Comparison of ENCODE assay signal across 10 mouse cellular contexts in the genomic region with DNA sequence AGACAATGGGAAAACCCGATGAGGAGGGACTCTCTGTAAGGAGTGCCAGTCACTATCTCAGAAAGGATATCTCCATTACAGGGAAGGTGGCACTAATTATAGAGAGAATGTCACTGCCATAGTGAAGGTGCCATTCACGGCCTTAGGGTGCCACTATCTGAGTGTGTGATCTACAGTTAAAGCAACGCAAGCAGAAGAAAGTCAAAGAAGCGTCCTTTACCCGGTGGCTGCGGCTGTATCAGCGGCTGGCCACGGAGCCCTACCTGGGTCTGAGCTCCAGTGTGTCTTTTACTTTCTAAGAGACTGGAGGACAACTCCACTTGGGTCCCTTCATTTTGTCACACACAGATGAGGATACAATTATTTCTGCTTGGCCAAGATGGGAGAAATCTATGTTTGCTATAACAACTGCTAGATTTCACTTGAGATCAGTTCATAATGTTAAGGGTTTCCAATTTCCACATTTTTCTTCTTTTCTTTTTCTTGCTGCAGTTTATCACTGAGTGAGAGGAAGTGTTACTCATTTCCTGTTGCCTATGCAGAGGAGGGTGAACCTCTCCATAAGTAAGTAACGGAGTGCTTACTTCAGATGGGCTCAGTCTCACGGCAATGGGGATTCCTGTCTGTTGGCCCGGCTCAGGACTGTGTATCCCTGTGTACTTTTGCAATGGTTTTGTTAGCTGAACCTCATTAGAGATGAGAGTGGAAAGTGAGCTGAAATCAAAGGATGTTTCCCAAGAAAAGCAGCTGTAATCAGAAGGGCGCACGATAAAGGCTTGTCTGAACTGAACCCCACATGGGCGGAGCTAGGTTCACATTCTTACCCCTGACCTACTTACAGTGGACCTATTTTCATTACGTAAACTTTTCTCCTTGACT. TPM values are rescaled to one million over a fixed set of nuclear protein-coding genes. Genes with fewer than 3 reads are reported as not detected.
DNase-seq lines count a peak whose midpoint lies in the region; ATAC-seq and TF ChIP-seq lines count a peak whose summit lies in the region.
"Had no signal": no experiment of that assay in that cellular context is flagged by ENCODE, and none has a peak within 500 bp of the region (broad histone marks: within the 10 kb centered on the region; RNA-seq: fewer than 3 reads in every experiment).

No protein-coding gene starts in this region.

- no peak overlapping the region for H3K4me2 ChIP-seq in CH12.LX (ENCODE audit: insufficient read depth, low read depth, poor library complexity, severe bottlenecking)
- H3K4me2 ChIP-seq: neural tube, embryonic 12.5 days had no signal

- peaks cover 13% of the 10 kb centered on the region for H3K79me2 ChIP-seq in CH12.LX (replicated peaks; ENCODE audit: control insufficient read depth, extremely low read depth, insufficient read depth, poor library complexity, severe bottlenecking)

- no peak overlapping the region for H3K9ac ChIP-seq in CH12.LX (ENCODE audit: insufficient read depth, low read depth)
- H3K9ac ChIP-seq: neural tube, embryonic 12.5 days had no signal

- TF ChIP-seq POLR2A in CH12.LX (IDR thresholded peaks at IDR 0.05; ENCODE audit: low read depth, low read length) = no peak

- dilution Hi-C loops in CH12.LX (cut with MboI; ENCODE audit: extremely low pct_ligation_motif_present, extremely low pct_unique_long_range_greater_than_20kb, low sequenced_read_pairs) = no loop called here

- TF ChIP-seq EP300 in CH12.LX (IDR thresholded peaks at IDR 0.05; ENCODE audit: low read length) = no peak

- H3K36me3 ChIP-seq in heart, embryonic 10.5 days = peaks cover 9% of the 10 kb centered on the region; the same call in 1 of the 2 replicates
- peaks cover 35 to 62% of the 10 kb centered on the region in 2 experiments for H3K36me3 ChIP-seq in CH12.LX (replicated peaks in 1 of 2; ENCODE audit: control insufficient read depth in 1 of 2, insufficient read depth in 1 of 2, low read length in 1 of 2)

- no peak for TF ChIP-seq CTCF in CH12.LX (conservative IDR thresholded peaks at IDR 0.05 in 1 of 2, IDR thresholded peaks at IDR 0.05 in 1 of 2; ENCODE audit: low read depth in 2 of 2, low read length in 2 of 2)

- peak; percentile 72 for DNase-seq in heart, embryonic 10.5 days (ENCODE audit: low spot score)
- no peak for DNase-seq in heart, postnatal 14 days
- no peak for DNase-seq in CH12.LX (ENCODE audit: extremely low read depth)
- DNase-seq in induced T-regulatory cell, adult 2 months (ENCODE audit: low read depth) = peak; percentile 86
- DNase-seq in cerebellum, adult 8-10 months = no peak
- DNase-seq in layer of hippocampus, adult 18-20 months (ENCODE audit: low spot score in 2 of 2) = no peak
- no peak for DNase-seq in layer of hippocampus, adult 9-11 months
- DNase-seq: cerebellum, adult 11 months had no signal

- 0 out of 2 replicates have a peak, but pooled peaks cover 5% of the 10 kb centered on the region for H3K4me1 ChIP-seq in heart, embryonic 10.5 days
- H3K4me1 ChIP-seq in CH12.LX (ENCODE audit: control insufficient read depth in 1 of 2, insufficient read depth in 2 of 2) = peaks cover 17 to 64% of the 10 kb centered on the region in 2 experiments
- H3K4me1 ChIP-seq: neural tube, embryonic 12.5 days had no signal

- no peaks in the 10 kb centered on the region for H3K9me3 ChIP-seq in heart, embryonic 10.5 days
- H3K9me3 ChIP-seq in CH12.LX (replicated peaks; ENCODE audit: low read length) = peaks cover 13% of the 10 kb centered on the region
- H3K9me3 ChIP-seq: neural tube, embryonic 12.5 days had no signal

- intact Hi-C loops in heart, postnatal 14 days (cut with DNase I) = no loop called here

- WGBS in heart, embryonic 10.5 days = 67% methylated on average over 15 of the region's 15 CpGs

- H3K27ac ChIP-seq in heart, embryonic 10.5 days = peak overlapping the region; percentile 67; the same call in 1 of the 2 replicates
- 0 out of 2 replicates have a peak overlapping the region, but pooled peaks have one; percentile 21 for H3K27ac ChIP-seq in CH12.LX (ENCODE audit: insufficient read depth, low read depth)
- H3K27ac ChIP-seq: neural tube, embryonic 12.5 days had no signal

- in situ Hi-C loops in CH12.LX (cut with MboI; ENCODE audit: low pct_ligation_motif_present, low pct_unique_long_range_greater_than_20kb, low sequenced_read_pairs) = no loop called here

- ATAC-seq in neutrophil, adult 5-6 weeks (ENCODE audit: extremely low read depth, insufficient number of reproducible peaks, low FRiP score, poor library complexity, severe bottlenecking) = peak; percentile 28; the same call in 1 of the 2 replicates

- no peak overlapping the region for H3K4me3 ChIP-seq in heart, embryonic 10.5 days
- no peak overlapping the region for H3K4me3 ChIP-seq in CH12.LX (replicated peaks in 1 of 3; ENCODE audit: low read depth in 2 of 3, low read length in 2 of 3, poor library complexity in 1 of 3)
- H3K4me3 ChIP-seq: neural tube, embryonic 12.5 days had no signal

- H3K27me3 ChIP-seq in heart, embryonic 10.5 days (ENCODE audit: insufficient read depth, poor library complexity, severe bottlenecking) = no peaks in the 10 kb centered on the region
- H3K27me3 ChIP-seq in CH12.LX (replicated peaks) = no peaks in the 10 kb centered on the region
- H3K27me3 ChIP-seq: neural tube, embryonic 12.5 days had no signal

- no peak for TF ChIP-seq RAD21 in CH12.LX (IDR thresholded peaks at IDR 0.05; ENCODE audit: low read depth, low read length)

TF ChIP-seq in CH12.LX, 34 proteins besides CTCF, POLR2A, EP300 and RAD21:
- TF ChIP-seq CHD1 (IDR thresholded peaks at IDR 0.05; ENCODE audit: low read depth, low read length) (peak; percentile 49; the same call in 1 of the 2 replicates), SIN3A (IDR thresholded peaks at IDR 0.05; ENCODE audit: low read length) (no peak)

RNA-seq across cellular contexts. Expression of gene D16Ertd472e, which starts 13.2 kb away (rescaled TPM):
- 9.1 and 13.6 TPM in 2 replicates for polyA plus RNA-seq in heart, embryonic 10.5 days (2016; fragmentation: Nextera tagmentation; extraction: Ambion mirVana)
- total RNA-seq in heart, postnatal 14 days (2021) = 1 to 10 TPM; 5.2 to 6.1 TPM
- 40.6 and 42.9 TPM in 2 replicates for total RNA-seq in CH12.LX (2012; rRNA removed)
- total RNA-seq in CH12.LX (2014; rRNA removed) = 77.5 and 94.4 TPM in 2 replicates
- polyA plus RNA-seq in CH12.LX (2012; ENCODE audit: insufficient read length, low read depth) = 65.4 and 67.3 TPM in 2 replicates
- 23.6 and 24.4 TPM in 2 replicates for total RNA-seq in neutrophil, adult 5-6 weeks (2017)
- 10 to 100 TPM; 14.8 to 15.5 TPM for total RNA-seq in layer of hippocampus, adult 18-20 months (2021)

Comparison
In these comparisons a context has a peak if more than half of its experiments do, and no peak if none do; other contexts are left out.
1. DNase-seq: peak in heart, embryonic 10.5 days (single experiment) and induced T-regulatory cell, adult 2 months (single experiment); none in heart, postnatal 14 days (0 of 2), CH12.LX (single experiment), cerebellum, adult 8-10 months (single experiment), layer of hippocampus, adult 18-20 months (0 of 2) and layer of hippocampus, adult 9-11 months (single experiment).